Mouse (Mus musculus): ENCODE data around the gene Nkap. TPM values are rescaled to one million over a fixed set of nuclear protein-coding genes. Genes with fewer than 3 reads are reported as not detected.
"Not testable (repeated sequence)": the region's sequence is repeated elsewhere in the genome, so short reads cannot be mapped to it uniquely, and the experiment has no call there.

The Nkap gene
- polyA plus RNA-seq, 1 experiment: 1.3 TPM

GRCm38 (mm10) chrX:37144954-37145353 lies 18.4 kb downstream of the Nkap start:
- Histone ChIP-seq H3K27ac (ENCODE audit: insufficient read depth, low read length) (no peak overlapping the region), H3K4me3 (ENCODE audit: extremely low read depth, insufficient read depth, insufficient read length) (no peak overlapping the region), H3K36me3 (ENCODE audit: control insufficient read depth, insufficient read depth, low read length) (peaks cover 2% of the 10 kb centered on the region; the same call in 1 of the 2 replicates), H3K27me3 (ENCODE audit: control insufficient read depth, insufficient read depth, low read length) (no peaks in the 10 kb centered on the region), H3K4me1 (ENCODE audit: control insufficient read depth, insufficient read depth, insufficient read length) (no peaks in the 10 kb centered on the region)
- peak in 1 of 2 experiments; percentile 19 for DNase-seq (ENCODE audit: low read depth in 1 of 2, low spot score in 2 of 2)
- TF ChIP-seq CTCF (IDR thresholded peaks at IDR 0.05; ENCODE audit: extremely low read depth, insufficient read depth, insufficient read length, insufficient replicate concordance): no peak
- TF ChIP-seq POLR2A (IDR thresholded peaks at IDR 0.05; ENCODE audit: low read depth, low read length): no peak
- WGBS: 91% methylated on average over 2 of the region's 2 CpGs

- no peak for DNase-seq (ENCODE audit: low read depth in 1 of 2, low spot score in 2 of 2)
These were observed 31.2 kb downstream of the Nkap start for GRCm38 (mm10) chrX:37157839-37158238.

DNA sequence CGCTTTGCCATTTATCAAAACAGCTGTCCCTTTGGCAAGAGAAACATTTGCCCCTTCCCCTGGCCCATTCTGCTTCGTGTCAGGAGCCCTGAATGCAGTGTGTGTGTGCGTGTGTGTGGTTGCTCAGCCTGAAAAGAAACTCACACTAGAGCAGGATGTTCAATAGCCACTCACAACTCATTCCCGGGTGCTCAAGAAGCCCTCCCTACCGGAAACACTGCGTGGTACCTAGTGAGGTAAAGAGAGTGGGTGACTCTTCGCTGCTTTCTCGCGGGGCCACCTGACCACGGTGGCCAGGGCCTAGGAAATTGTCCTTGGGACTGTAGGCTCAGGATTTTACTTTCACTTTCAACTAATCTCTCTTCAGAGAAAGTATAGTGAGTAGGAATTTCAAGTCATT lies 34.6 kb downstream of the Nkap start:
- no peak for TF ChIP-seq CTCF (IDR thresholded peaks at IDR 0.05; ENCODE audit: extremely low read depth, insufficient read depth, insufficient read length, insufficient replicate concordance)
- TF ChIP-seq POLR2A (IDR thresholded peaks at IDR 0.05; ENCODE audit: low read depth, low read length): no peak
- H3K4me1 ChIP-seq (ENCODE audit: control insufficient read depth, insufficient read depth, insufficient read length): no peaks in the 10 kb centered on the region
- H3K4me3 ChIP-seq (ENCODE audit: extremely low read depth, insufficient read depth, insufficient read length): no peak overlapping the region
- H3K27ac ChIP-seq (ENCODE audit: insufficient read depth, low read length): no peak overlapping the region
- no peak for DNase-seq (ENCODE audit: low read depth in 1 of 2, low spot score in 2 of 2)
- WGBS: 53% methylated on average over 10 of the region's 10 CpGs
- H3K36me3 ChIP-seq (ENCODE audit: control insufficient read depth, insufficient read depth, low read length): no peaks in the 10 kb centered on the region
- no peaks in the 10 kb centered on the region for H3K27me3 ChIP-seq (ENCODE audit: control insufficient read depth, insufficient read depth, low read length)

More at GRCm38 (mm10) chrX:37157839-37158238, 31.2 kb downstream of the Nkap start:
- no peak overlapping the region for H3K27ac ChIP-seq (ENCODE audit: insufficient read depth, low read length)
- no peaks in the 10 kb centered on the region for H3K36me3 ChIP-seq (ENCODE audit: control insufficient read depth, insufficient read depth, low read length)
- no peaks in the 10 kb centered on the region for H3K4me1 ChIP-seq (ENCODE audit: control insufficient read depth, insufficient read depth, insufficient read length)
- H3K4me3 ChIP-seq (ENCODE audit: extremely low read depth, insufficient read depth, insufficient read length): no peak overlapping the region
- WGBS: 64% methylated on average over 4 of the region's 4 CpGs
- TF ChIP-seq CTCF (IDR thresholded peaks at IDR 0.05; ENCODE audit: extremely low read depth, insufficient read depth, insufficient read length, insufficient replicate concordance) (no peak), POLR2A (IDR thresholded peaks at IDR 0.05; ENCODE audit: low read depth, low read length) (no peak)
- no peaks in the 10 kb centered on the region for H3K27me3 ChIP-seq (ENCODE audit: control insufficient read depth, insufficient read depth, low read length)

- no peaks in the 10 kb centered on the region for H3K4me1 ChIP-seq (ENCODE audit: control insufficient read depth, insufficient read depth, insufficient read length)
- DNase-seq (ENCODE audit: low read depth in 1 of 2, low spot score in 2 of 2): no peak
- H3K27me3 ChIP-seq (ENCODE audit: control insufficient read depth, insufficient read depth, low read length): no peaks in the 10 kb centered on the region
- 89% methylated on average over 18 of the region's 18 CpGs for WGBS
- no peaks in the 10 kb centered on the region for H3K36me3 ChIP-seq (ENCODE audit: control insufficient read depth, insufficient read depth, low read length)
- TF ChIP-seq CTCF (IDR thresholded peaks at IDR 0.05; ENCODE audit: extremely low read depth, insufficient read depth, insufficient read length, insufficient replicate concordance) (no peak), POLR2A (IDR thresholded peaks at IDR 0.05; ENCODE audit: low read depth, low read length) (no peak)
- H3K27ac ChIP-seq (ENCODE audit: insufficient read depth, low read length): no peak overlapping the region
- no peak overlapping the region for H3K4me3 ChIP-seq (ENCODE audit: extremely low read depth, insufficient read depth, insufficient read length)
These were observed 36.5 kb downstream of the Nkap start for GRCm38 (mm10) chrX:37163115-37163514.

DNA sequence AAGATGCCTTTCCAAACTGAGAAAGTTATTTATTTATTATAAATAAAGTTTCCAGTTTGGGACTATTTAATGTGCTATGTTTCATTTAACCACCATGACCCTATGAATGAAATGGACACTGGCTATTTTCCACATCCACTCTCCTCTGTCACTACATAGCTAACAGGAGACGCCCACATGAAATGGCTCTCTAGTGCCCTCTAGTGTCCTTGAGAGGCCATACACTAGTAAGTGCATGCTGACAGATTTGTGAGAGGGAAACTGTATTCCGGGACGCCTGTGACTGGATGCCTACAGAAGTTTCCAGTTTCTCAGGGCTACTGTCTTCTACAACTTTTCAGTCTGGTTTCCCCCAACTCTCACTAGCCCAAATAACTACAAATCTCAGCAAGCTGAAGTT lies 40.5 kb downstream of the Nkap start:
- H3K27me3 ChIP-seq (ENCODE audit: control insufficient read depth, insufficient read depth, low read length): no peaks in the 10 kb centered on the region
- peak in 1 of 2 experiments; percentile 13 for DNase-seq (ENCODE audit: low read depth in 1 of 2, low spot score in 2 of 2)
- 25% methylated on average over 3 of the region's 3 CpGs for WGBS
- peak; percentile 13; the same call in 1 of the 2 replicates for TF ChIP-seq CTCF (IDR thresholded peaks at IDR 0.05; ENCODE audit: extremely low read depth, insufficient read depth, insufficient read length, insufficient replicate concordance)
- TF ChIP-seq POLR2A (IDR thresholded peaks at IDR 0.05; ENCODE audit: low read depth, low read length): no peak
- H3K27ac ChIP-seq (ENCODE audit: insufficient read depth, low read length): no peak overlapping the region
- no peaks in the 10 kb centered on the region for H3K4me1 ChIP-seq (ENCODE audit: control insufficient read depth, insufficient read depth, insufficient read length)
- no peaks in the 10 kb centered on the region for H3K36me3 ChIP-seq (ENCODE audit: control insufficient read depth, insufficient read depth, low read length)
- H3K4me3 ChIP-seq (ENCODE audit: extremely low read depth, insufficient read depth, insufficient read length): no peak overlapping the region

DNA sequence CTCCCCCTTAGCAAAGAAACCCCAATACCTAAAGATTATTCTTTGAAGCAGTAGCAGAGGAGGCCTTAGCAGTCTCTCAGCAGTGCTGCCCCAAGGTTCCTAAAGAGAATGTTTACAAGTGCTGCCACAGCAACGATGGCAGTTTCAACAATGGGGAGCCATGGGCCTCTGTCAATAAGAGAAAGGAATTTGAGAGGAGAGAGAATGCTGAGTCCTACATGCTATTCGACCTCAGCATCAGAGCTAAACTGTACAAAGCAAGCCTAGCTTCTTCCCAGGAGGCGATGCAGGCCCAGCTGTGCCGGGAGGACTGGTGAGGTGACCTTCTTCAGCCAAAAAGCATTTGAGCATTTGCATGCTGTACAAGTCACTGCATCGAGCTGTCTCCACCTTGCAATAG lies 42.1 kb downstream of the Nkap start, which contains the start of gene Akap14:
TSS of gene Akap14 (minus strand) at position 101 of the 400 bp plus-strand sequence.
- H3K4me3 ChIP-seq (ENCODE audit: extremely low read depth, insufficient read depth, insufficient read length): no peak within 1 kb of the TSS
- no peaks in the 10 kb centered on the region for H3K27me3 ChIP-seq (ENCODE audit: control insufficient read depth, insufficient read depth, low read length)
- 74% methylated on average over 5 of the region's 5 CpGs for WGBS
- no peak for DNase-seq (ENCODE audit: low read depth in 1 of 2, low spot score in 2 of 2)
- H3K27ac ChIP-seq (ENCODE audit: insufficient read depth, low read length): no peak within 1 kb of the TSS
- no peaks in the 10 kb centered on the region for H3K4me1 ChIP-seq (ENCODE audit: control insufficient read depth, insufficient read depth, insufficient read length)
- TF ChIP-seq CTCF (IDR thresholded peaks at IDR 0.05; ENCODE audit: extremely low read depth, insufficient read depth, insufficient read length, insufficient replicate concordance) (no peak), POLR2A (IDR thresholded peaks at IDR 0.05; ENCODE audit: low read depth, low read length) (no peak)
- no peaks in the 10 kb centered on the region for H3K36me3 ChIP-seq (ENCODE audit: control insufficient read depth, insufficient read depth, low read length)

DNA sequence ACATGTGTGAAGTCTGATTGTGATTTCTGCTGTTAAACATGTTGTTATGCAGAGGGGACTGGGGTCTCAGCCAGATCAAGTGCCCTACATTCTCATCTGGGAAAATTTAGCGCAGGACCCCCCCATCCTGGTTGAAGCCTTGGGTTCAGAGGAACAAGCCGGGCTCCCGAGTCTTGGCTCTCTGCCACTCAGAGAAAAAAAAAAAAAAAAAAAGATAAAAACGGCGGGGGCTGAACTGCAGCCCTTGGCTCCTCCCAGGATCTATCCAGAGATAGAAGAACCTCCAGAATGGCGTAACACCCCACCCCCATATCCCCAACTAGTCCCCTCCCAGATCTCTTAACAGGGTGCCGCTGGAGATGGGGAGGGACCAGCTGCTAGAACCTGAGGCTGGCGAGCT lies 57.8 kb downstream of the Nkap start:
- WGBS: 77% methylated on average over 8 of the region's 8 CpGs

More for the DNA sequence above, 57.8 kb downstream of the Nkap start:
- H3K4me1 ChIP-seq (ENCODE audit: control insufficient read depth, insufficient read depth, insufficient read length); H3K27ac ChIP-seq (ENCODE audit: insufficient read depth, low read length); H3K27me3 ChIP-seq (ENCODE audit: control insufficient read depth, insufficient read depth, low read length); DNase-seq (ENCODE audit: low read depth in 1 of 2, low spot score in 2 of 2); H3K36me3 ChIP-seq (ENCODE audit: control insufficient read depth, insufficient read depth, low read length); H3K4me3 ChIP-seq (ENCODE audit: extremely low read depth, insufficient read depth, insufficient read length): not testable (repeated sequence)
